Mouse (Mus musculus) myocyte (in vitro differentiated cells): ENCODE data around the gene Kdelc2. TPM values are rescaled to one million over a fixed set of nuclear protein-coding genes. Genes with fewer than 3 reads are reported as not detected.

Source experiments
- H3K27me3 ChIP-seq: one replicate; pipeline ENCODE4 v1.6.1; 2011; ENCODE audit not compliant: control insufficient read depth, insufficient read depth, insufficient read length
- H3K36me3 ChIP-seq: one replicate; pipeline ENCODE4 v1.6.1; 2011; ENCODE audit not compliant: control insufficient read depth, insufficient read depth
- H3K4me2 ChIP-seq: one replicate; pipeline ENCODE4 v1.6.1; 2011; ENCODE audit warnings: low read depth, control low read depth
- H3K4me3 ChIP-seq: one replicate; pipeline ENCODE4 v1.5.1; 2011; ENCODE audit warnings: mild to moderate bottlenecking, control low read depth, moderate library complexity
- H3K79me2 ChIP-seq: one replicate; pipeline ENCODE4 v1.6.1; 2011; ENCODE audit not compliant: control insufficient read depth, insufficient read depth
- H3ac ChIP-seq: one replicate; pipeline ENCODE4 v1.6.1; 2011; ENCODE audit not compliant: control insufficient read depth, insufficient read length
- CEBPB ChIP-seq: IDR thresholded peaks from 2 replicates; pipeline ENCODE4 v1.6.1; 2011; ENCODE audit warnings: mild to moderate bottlenecking, moderate library complexity; ENCODE audit not compliant: poor library complexity, insufficient read depth, severe bottlenecking
- E2F4 ChIP-seq: IDR thresholded peaks from one replicate; pipeline ENCODE4 v1.6.1; 2011; ENCODE audit warnings: mild to moderate bottlenecking, control low read depth, moderate library complexity; ENCODE audit not compliant: insufficient read depth
- MAX ChIP-seq: IDR thresholded peaks from one replicate; pipeline ENCODE4 v1.6.1; 2011; ENCODE audit warnings: low read depth, mild to moderate bottlenecking, control low read depth
- MYOD1 ChIP-seq, 3 experiments: IDR thresholded peaks; one replicate each; pipeline ENCODE4 v1.6.1; 2011; ENCODE audit warnings: control low read depth in 2 of 3, low read depth in 2 of 3, mild to moderate bottlenecking in 2 of 3, moderate library complexity in 1 of 3; ENCODE audit not compliant: insufficient read length in 2 of 3, control insufficient read depth in 1 of 3
- MYOG ChIP-seq, 3 experiments: IDR thresholded peaks; one replicate each; pipeline ENCODE4 v1.6.1; 2011; ENCODE audit warnings: control low read depth in 2 of 3, low read depth in 2 of 3, mild to moderate bottlenecking in 2 of 3; ENCODE audit not compliant: insufficient read length in 2 of 3, control insufficient read depth in 1 of 3, insufficient read depth in 1 of 3
- POLR2A ChIP-seq: IDR thresholded peaks from one replicate; pipeline ENCODE4 v1.6.1; 2011; ENCODE audit warnings: low read depth, mild to moderate bottlenecking, control low read depth, moderate library complexity; ENCODE audit not compliant: insufficient read length
- POLR2AphosphoS2 ChIP-seq: IDR thresholded peaks from one replicate; pipeline ENCODE4 v1.6.1; 2011; ENCODE audit warnings: low read depth, control low read depth; ENCODE audit not compliant: insufficient read length
- REST ChIP-seq: IDR thresholded peaks from one replicate; pipeline ENCODE4 v1.6.1; 2011; ENCODE audit warnings: mild to moderate bottlenecking, control low read depth, moderate library complexity; ENCODE audit not compliant: insufficient read depth, insufficient read length
- SRF ChIP-seq: IDR thresholded peaks from one replicate; pipeline ENCODE4 v1.6.1; 2011; ENCODE audit warnings: low read depth; ENCODE audit not compliant: control insufficient read depth, insufficient read length
- TCF12 ChIP-seq: IDR thresholded peaks from one replicate; pipeline ENCODE4 v1.6.1; 2011; ENCODE audit warnings: mild to moderate bottlenecking, control low read depth; ENCODE audit not compliant: poor library complexity, insufficient read depth, severe bottlenecking
- TCF3 ChIP-seq: IDR thresholded peaks from one replicate; pipeline ENCODE4 v1.6.1; 2011; ENCODE audit warnings: low read depth, control low read depth; ENCODE audit not compliant: insufficient read length
- USF1 ChIP-seq: IDR thresholded peaks from one replicate; pipeline ENCODE4 v1.6.1; 2011; ENCODE audit warnings: low read depth, mild to moderate bottlenecking, control low read depth, moderate library complexity
- polyA plus RNA-seq: library from polyadenylated mRNA; unstranded; fragments of >200 nt; fragmentation: generic; extraction: Trizol; gene quantifications from one replicate; pipeline ENCODE4 v1.2.1, GENCODE M21; 2012; ENCODE audit warnings: missing spikeins

Kdelc2 gene
- polyA plus RNA-seq, 1 experiment: 4.5 TPM

GRCm38 (mm10) chr9:53350331-53350730 lies 33.5 kb upstream of the Kdelc2 start:
- H3K36me3 ChIP-seq: no peaks in the 10 kb centered on the region
- TF ChIP-seq POLR2A (no peak), USF1 (no peak), REST (no peak), MAX (no peak), MYOG (IDR thresholded peaks at IDR 0.05; ENCODE audit: control insufficient read depth in 1 of 3, insufficient read depth in 1 of 3, insufficient read length in 2 of 3, low read depth in 2 of 3) (no peak), E2F4 (no peak), CEBPB (no peak), MYOD1 (IDR thresholded peaks at IDR 0.05; ENCODE audit: control insufficient read depth in 1 of 3, insufficient read length in 2 of 3, low read depth in 2 of 3) (no peak), POLR2AphosphoS2 (no peak), TCF12 (no peak), TCF3 (no peak), SRF (no peak)
- no peak overlapping the region for H3ac ChIP-seq
- H3K4me2 ChIP-seq: no peak overlapping the region
- H3K79me2 ChIP-seq: no peaks in the 10 kb centered on the region
- H3K4me3 ChIP-seq: no peak overlapping the region
- no peaks in the 10 kb centered on the region for H3K27me3 ChIP-seq

GRCm38 (mm10) chr9:53351899-53352298 lies 31.9 kb upstream of the Kdelc2 start:
- no peak overlapping the region for H3ac ChIP-seq
- H3K36me3 ChIP-seq: no peaks in the 10 kb centered on the region
- no peaks in the 10 kb centered on the region for H3K27me3 ChIP-seq
- H3K79me2 ChIP-seq: no peaks in the 10 kb centered on the region
- TF ChIP-seq USF1: no peak
- no peak for TF ChIP-seq TCF3
- TF ChIP-seq REST: no peak
- no peak for TF ChIP-seq POLR2A
- TF ChIP-seq MAX: no peak
- no peak for TF ChIP-seq MYOD1 (IDR thresholded peaks at IDR 0.05; ENCODE audit: control insufficient read depth in 1 of 3, insufficient read length in 2 of 3, low read depth in 2 of 3)
- no peak for TF ChIP-seq POLR2AphosphoS2
- no peak for TF ChIP-seq MYOG (IDR thresholded peaks at IDR 0.05; ENCODE audit: control insufficient read depth in 1 of 3, insufficient read depth in 1 of 3, insufficient read length in 2 of 3, low read depth in 2 of 3)
- TF ChIP-seq CEBPB: no peak
- no peak for TF ChIP-seq TCF12
- no peak for TF ChIP-seq E2F4
- no peak for TF ChIP-seq SRF
- H3K4me2 ChIP-seq: no peak overlapping the region
- H3K4me3 ChIP-seq: no peak overlapping the region

- no peak for TF ChIP-seq POLR2A
- TF ChIP-seq E2F4: no peak
- TF ChIP-seq CEBPB: no peak
- TF ChIP-seq POLR2AphosphoS2: no peak
- TF ChIP-seq TCF3: no peak
- no peak for TF ChIP-seq USF1
- H3K79me2 ChIP-seq: no peaks in the 10 kb centered on the region
- no peaks in the 10 kb centered on the region for H3K27me3 ChIP-seq
- H3K4me2 ChIP-seq: no peak overlapping the region
- no peak overlapping the region for H3K4me3 ChIP-seq
- H3K36me3 ChIP-seq: no peaks in the 10 kb centered on the region
- no peak overlapping the region for H3ac ChIP-seq
Measured at GRCm38 (mm10) chr9:53353161-53353560, 30.7 kb upstream of the Kdelc2 start.

- H3K4me2 ChIP-seq: no peak overlapping the region
- H3ac ChIP-seq: no peak overlapping the region
- no peak overlapping the region for H3K4me3 ChIP-seq
- no peaks in the 10 kb centered on the region for H3K79me2 ChIP-seq
- H3K27me3 ChIP-seq: no peaks in the 10 kb centered on the region
- TF ChIP-seq USF1: no peak
- TF ChIP-seq TCF12: no peak
- no peak for TF ChIP-seq TCF3
- no peak for TF ChIP-seq POLR2AphosphoS2
- no peak for TF ChIP-seq MYOD1 (IDR thresholded peaks at IDR 0.05; ENCODE audit: control insufficient read depth in 1 of 3, insufficient read length in 2 of 3, low read depth in 2 of 3)
- TF ChIP-seq MAX: no peak
- TF ChIP-seq SRF: no peak
- TF ChIP-seq E2F4: no peak
- TF ChIP-seq CEBPB: no peak
- no peak for TF ChIP-seq REST
- no peak for TF ChIP-seq MYOG (IDR thresholded peaks at IDR 0.05; ENCODE audit: control insufficient read depth in 1 of 3, insufficient read depth in 1 of 3, insufficient read length in 2 of 3, low read depth in 2 of 3)
- TF ChIP-seq POLR2A: no peak
- H3K36me3 ChIP-seq: no peaks in the 10 kb centered on the region
Measured at GRCm38 (mm10) chr9:53356219-53357155, 27.3 kb upstream of the Kdelc2 start.
